Mouse (Mus musculus) megakaryocyte, embryonic 14.5 days (primary cell): ENCODE results near the gene Becn1.

Source experiments
- FLI1 ChIP-seq: IDR thresholded peaks from 2 replicates; pipeline ENCODE4 v1.6.1; 2012; ENCODE audit warnings: low read length, inconsistent platforms, mixed read lengths
- GATA1 ChIP-seq: IDR thresholded peaks from 3 replicates; pipeline ENCODE4 v1.6.1; 2012; ENCODE audit warnings: mixed read lengths, low read length, inconsistent platforms, borderline replicate concordance

DNA sequence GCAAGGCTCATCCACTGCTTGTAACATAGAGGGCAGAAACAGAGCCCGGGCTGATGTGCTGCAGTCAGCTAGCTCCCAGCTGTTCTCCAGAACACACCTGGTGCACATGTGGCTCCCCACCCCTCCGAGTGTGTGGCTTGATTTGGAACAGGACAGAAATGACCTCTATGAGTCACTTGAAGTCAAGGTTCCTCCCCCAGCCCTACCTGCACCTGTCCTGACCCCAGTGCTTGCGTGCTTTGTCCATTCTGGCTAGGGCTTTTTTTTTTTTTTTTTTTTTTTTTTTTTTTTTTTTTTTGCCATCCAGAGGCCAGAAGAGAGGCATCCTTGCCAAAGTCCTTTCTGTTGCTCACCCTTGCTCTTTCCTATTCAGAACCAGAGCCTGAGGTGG, 49.6 kb upstream of the Becn1 start:
- TF ChIP-seq GATA1 (no peak), FLI1 (no peak)
